Comparison of ENCODE assay signal across 8 mouse cellular contexts in the genomic region with DNA sequence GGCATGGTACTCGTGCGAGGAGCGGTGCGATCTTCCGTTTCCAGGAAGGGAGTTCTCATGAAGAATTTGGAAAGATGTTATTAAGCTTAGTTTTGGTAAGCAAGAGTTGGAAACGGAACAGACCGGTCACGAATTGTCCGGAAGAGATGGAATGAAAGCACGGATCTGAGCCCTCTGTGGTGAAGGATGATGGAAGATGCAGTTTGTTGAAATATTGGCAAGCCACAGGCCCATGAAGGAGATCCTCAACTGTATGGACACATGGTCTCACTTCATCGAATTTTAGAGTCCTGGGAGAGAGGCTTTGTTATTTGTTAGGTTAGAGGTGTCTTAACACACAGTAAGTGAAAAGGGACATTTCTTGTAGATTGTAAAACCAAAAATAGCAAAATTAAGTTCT. TPM values are rescaled to one million over a fixed set of nuclear protein-coding genes. Genes with fewer than 3 reads are reported as not detected.
A peak's percentile ranks its signal among the peaks of the same experiment; 100 is the strongest.
DNase-seq lines count a peak whose midpoint lies in the region; ATAC-seq and TF ChIP-seq lines count a peak whose summit lies in the region.

No protein-coding gene starts in this region.

- H3K4me1 ChIP-seq in lung, embryonic 15.5 days = peaks cover 7% of the 10 kb centered on the region; the same call in 1 of the 2 replicates
- peaks cover 10% of the 10 kb centered on the region for H3K4me1 ChIP-seq in embryonic facial prominence, embryonic 15.5 days
- H3K4me1 ChIP-seq in intestine, postnatal 0 days (replicated peaks; ENCODE audit: control insufficient read depth, insufficient read depth, low read length) = no peaks in the 10 kb centered on the region
- peaks cover 5% of the 10 kb centered on the region; the same call in 1 of the 2 replicates for H3K4me1 ChIP-seq in neural tube, embryonic 14.5 days (ENCODE audit: control insufficient read depth, insufficient read depth, low read length)

- no peak for DNase-seq in lung, postnatal 36 days
- no peak for DNase-seq in adrenal gland, postnatal 36 days
- no peak for DNase-seq in right cerebral cortex, postnatal 10 days (ENCODE audit: low spot score in 2 of 2)
- DNase-seq in layer of hippocampus, adult 11-12 months (ENCODE audit: low spot score) = no peak

- no peaks in the 10 kb centered on the region for H3K9me3 ChIP-seq in lung, embryonic 15.5 days
- H3K9me3 ChIP-seq in embryonic facial prominence, embryonic 15.5 days (replicated peaks) = no peaks in the 10 kb centered on the region
- H3K9me3 ChIP-seq in intestine, postnatal 0 days (ENCODE audit: control insufficient read depth) = no peaks in the 10 kb centered on the region
- H3K9me3 ChIP-seq in neural tube, embryonic 14.5 days (ENCODE audit: control insufficient read depth, low read length) = no peaks in the 10 kb centered on the region

- peak overlapping the region; percentile 82 for H3K4me3 ChIP-seq in lung, embryonic 15.5 days
- peak overlapping the region; percentile 92 for H3K4me3 ChIP-seq in embryonic facial prominence, embryonic 15.5 days (replicated peaks)
- peak overlapping the region; percentile 83 for H3K4me3 ChIP-seq in intestine, postnatal 0 days (ENCODE audit: low read depth, low read length)
- H3K4me3 ChIP-seq in neural tube, embryonic 14.5 days (ENCODE audit: low read depth, low read length) = peak overlapping the region; percentile 78

- H3K36me3 ChIP-seq in lung, embryonic 15.5 days = peaks cover 73% of the 10 kb centered on the region
- H3K36me3 ChIP-seq in embryonic facial prominence, embryonic 15.5 days = peaks cover 67% of the 10 kb centered on the region
- H3K36me3 ChIP-seq in intestine, postnatal 0 days (ENCODE audit: control insufficient read depth, insufficient read depth) = peaks cover 61% of the 10 kb centered on the region
- peaks cover 60% of the 10 kb centered on the region for H3K36me3 ChIP-seq in neural tube, embryonic 14.5 days (ENCODE audit: control insufficient read depth, insufficient read depth, low read length)

- peak overlapping the region; percentile 83 for H3K4me2 ChIP-seq in lung, embryonic 15.5 days
- H3K4me2 ChIP-seq in embryonic facial prominence, embryonic 15.5 days (replicated peaks) = peak overlapping the region; percentile 87
- H3K4me2 ChIP-seq in intestine, postnatal 0 days (replicated peaks; ENCODE audit: low read depth) = peak overlapping the region; percentile 95
- H3K4me2 ChIP-seq in neural tube, embryonic 14.5 days (ENCODE audit: low read depth, low read length) = peak overlapping the region; percentile 77

- no peak for ATAC-seq in lung, embryonic 15.5 days (ENCODE audit: borderline replicate concordance, extremely low read depth, low FRiP score, low TSS enrichment)
- ATAC-seq in embryonic facial prominence, embryonic 15.5 days (ENCODE audit: insufficient number of reproducible peaks, low FRiP score, low TSS enrichment, low read depth) = no peak
- ATAC-seq in intestine, postnatal 0 days = no peak
- no peak for ATAC-seq in neural tube, embryonic 14.5 days (ENCODE audit: low read depth)

- 4% methylated on average over 11 of the region's 11 CpGs for WGBS in lung, embryonic 15.5 days
- 7% methylated on average over 11 of the region's 11 CpGs for WGBS in embryonic facial prominence, embryonic 15.5 days
- 4% methylated on average over 11 of the region's 11 CpGs for WGBS in intestine, postnatal 0 days
- WGBS in neural tube, embryonic 14.5 days = 8% methylated on average over 11 of the region's 11 CpGs

- H3K27ac ChIP-seq in lung, embryonic 15.5 days = no peak overlapping the region
- no peak overlapping the region for H3K27ac ChIP-seq in embryonic facial prominence, embryonic 15.5 days (replicated peaks)
- no peak overlapping the region for H3K27ac ChIP-seq in intestine, postnatal 0 days (ENCODE audit: low read depth, low read length)
- no peak overlapping the region for H3K27ac ChIP-seq in neural tube, embryonic 14.5 days (ENCODE audit: low read depth, low read length)

- peak overlapping the region; percentile 82 for H3K9ac ChIP-seq in lung, embryonic 15.5 days
- peak overlapping the region; percentile 70 for H3K9ac ChIP-seq in embryonic facial prominence, embryonic 15.5 days
- peak overlapping the region; percentile 80 for H3K9ac ChIP-seq in intestine, postnatal 0 days (ENCODE audit: low read depth, low read length)
- H3K9ac ChIP-seq in neural tube, embryonic 14.5 days (replicated peaks; ENCODE audit: low read depth, low read length) = peak overlapping the region; percentile 60

- no peaks in the 10 kb centered on the region for H3K27me3 ChIP-seq in lung, embryonic 15.5 days
- no peaks in the 10 kb centered on the region for H3K27me3 ChIP-seq in embryonic facial prominence, embryonic 15.5 days
- no peaks in the 10 kb centered on the region for H3K27me3 ChIP-seq in intestine, postnatal 0 days (replicated peaks; ENCODE audit: control insufficient read depth, insufficient read depth, low read length)
- no peaks in the 10 kb centered on the region for H3K27me3 ChIP-seq in neural tube, embryonic 14.5 days (ENCODE audit: control insufficient read depth, insufficient read depth, low read length)

- TF ChIP-seq CTCF in intestine, postnatal 0 days (IDR thresholded peaks at IDR 0.05; ENCODE audit: low read depth) = no peak

RNA-seq across cellular contexts. Expression of a gene that starts 0.8 kb away (rescaled TPM):
- 56.5 and 58.8 TPM in 2 replicates for polyA plus RNA-seq in lung, embryonic 15.5 days (2015; fragmentation: Nextera tagmentation; extraction: Ambion mirVana)
- 57.5 and 58.3 TPM in 2 replicates for polyA plus RNA-seq in embryonic facial prominence, embryonic 15.5 days (2015; fragmentation: Nextera tagmentation; extraction: Ambion mirVana)
- 21.9 and 22.6 TPM in 2 replicates for polyA plus RNA-seq in intestine, postnatal 0 days (2015; fragmentation: Nextera tagmentation; extraction: Ambion mirVana)
- 45.0 and 49.6 TPM in 2 replicates for polyA plus RNA-seq in neural tube, embryonic 14.5 days (2014; fragmentation: Nextera tagmentation; extraction: Ambion mirVana)
- total RNA-seq in adrenal gland, postnatal 36 days (2021) = 10 to 100 TPM; 39.5 to 64.3 TPM

RNA-seq across cellular contexts. Expression of a gene that starts 12.6 kb away (rescaled TPM):
- polyA plus RNA-seq in lung, embryonic 15.5 days (2015; fragmentation: Nextera tagmentation; extraction: Ambion mirVana) = 5.7 and 6.8 TPM in 2 replicates
- 30.3 and 37.6 TPM in 2 replicates for polyA plus RNA-seq in embryonic facial prominence, embryonic 15.5 days (2015; fragmentation: Nextera tagmentation; extraction: Ambion mirVana)
- polyA plus RNA-seq in intestine, postnatal 0 days (2015; fragmentation: Nextera tagmentation; extraction: Ambion mirVana) = 3.2 and 3.9 TPM in 2 replicates
- 18.3 and 18.5 TPM in 2 replicates for polyA plus RNA-seq in neural tube, embryonic 14.5 days (2014; fragmentation: Nextera tagmentation; extraction: Ambion mirVana)
- 10 to 100 TPM; 18.4 to 21.8 TPM for total RNA-seq in adrenal gland, postnatal 36 days (2021)

RNA-seq across cellular contexts. Expression of a gene that starts 33.8 kb away (rescaled TPM):
- polyA plus RNA-seq in lung, embryonic 15.5 days (2015; fragmentation: Nextera tagmentation; extraction: Ambion mirVana) = 1,765 and 1,844 TPM in 2 replicates
- polyA plus RNA-seq in embryonic facial prominence, embryonic 15.5 days (2015; fragmentation: Nextera tagmentation; extraction: Ambion mirVana) = 1,507 and 1,606 TPM in 2 replicates
- 1,338 and 1,629 TPM in 2 replicates for polyA plus RNA-seq in intestine, postnatal 0 days (2015; fragmentation: Nextera tagmentation; extraction: Ambion mirVana)
- polyA plus RNA-seq in neural tube, embryonic 14.5 days (2014; fragmentation: Nextera tagmentation; extraction: Ambion mirVana) = 1,265 and 1,492 TPM in 2 replicates
- total RNA-seq in adrenal gland, postnatal 36 days (2021) = 1,000 to 10,000 TPM; 2,066 to 3,178 TPM

RNA-seq across cellular contexts. Expression of a gene that starts 36.7 kb away (rescaled TPM):
- 68.5 and 69.3 TPM in 2 replicates for polyA plus RNA-seq in lung, embryonic 15.5 days (2015; fragmentation: Nextera tagmentation; extraction: Ambion mirVana)
- 70.8 and 77.0 TPM in 2 replicates for polyA plus RNA-seq in embryonic facial prominence, embryonic 15.5 days (2015; fragmentation: Nextera tagmentation; extraction: Ambion mirVana)
- polyA plus RNA-seq in intestine, postnatal 0 days (2015; fragmentation: Nextera tagmentation; extraction: Ambion mirVana) = 30.7 and 34.2 TPM in 2 replicates
- 72.1 and 82.2 TPM in 2 replicates for polyA plus RNA-seq in neural tube, embryonic 14.5 days (2014; fragmentation: Nextera tagmentation; extraction: Ambion mirVana)
- 100 to 1,000 TPM; 166 to 201 TPM for total RNA-seq in adrenal gland, postnatal 36 days (2021)

RNA-seq across cellular contexts. Expression of a gene that starts 59.0 kb away (rescaled TPM):
- 136 and 139 TPM in 2 replicates for polyA plus RNA-seq in lung, embryonic 15.5 days (2015; fragmentation: Nextera tagmentation; extraction: Ambion mirVana)
- polyA plus RNA-seq in embryonic facial prominence, embryonic 15.5 days (2015; fragmentation: Nextera tagmentation; extraction: Ambion mirVana) = 97.2 and 98.7 TPM in 2 replicates
- 17.9 and 19.0 TPM in 2 replicates for polyA plus RNA-seq in intestine, postnatal 0 days (2015; fragmentation: Nextera tagmentation; extraction: Ambion mirVana)
- 22.6 and 46.4 TPM in 2 replicates for polyA plus RNA-seq in neural tube, embryonic 14.5 days (2014; fragmentation: Nextera tagmentation; extraction: Ambion mirVana)
- 10 to 100 TPM; 18.5 to 25.6 TPM for total RNA-seq in adrenal gland, postnatal 36 days (2021)
